Mouse (Mus musculus) T-helper 17 cell (primary cell): ENCODE results near the gene Arap1.

Experiments used
- in situ Hi-C, 2 experiments: fragments of 300-600 bp; cut with MboI, MseI; formaldehyde crosslinking; loops; 1 replicate in 1 of 2; 2 replicates in 1 of 2; pipeline ENCODE4 v1.15.1; 2025; ENCODE audit warnings: high pct_unique_total_duplicates in 2 of 2

The Arap1 gene

DNA sequence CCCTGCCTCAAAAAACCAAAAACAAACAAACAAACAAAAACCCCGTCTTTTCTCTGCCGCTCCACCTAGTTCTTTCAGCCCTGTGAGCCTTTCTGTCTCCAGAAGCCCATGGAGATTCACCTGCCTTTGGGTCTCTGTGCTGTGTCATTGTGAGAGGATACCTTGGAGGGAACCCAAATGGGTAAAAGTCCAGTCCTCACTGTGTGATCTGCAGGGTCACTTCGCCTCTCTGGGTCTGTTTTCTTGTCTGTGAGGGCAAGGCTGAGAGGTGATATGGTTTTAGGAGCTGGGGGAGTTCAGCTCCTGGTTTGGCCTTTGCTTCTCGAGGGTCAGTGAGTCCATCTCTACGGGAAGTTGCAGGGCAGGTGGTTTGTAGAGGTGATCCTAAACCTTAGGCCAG lies 21.9 kb upstream of the Arap1 start:
- in situ Hi-C loops: no loop called here

DNA sequence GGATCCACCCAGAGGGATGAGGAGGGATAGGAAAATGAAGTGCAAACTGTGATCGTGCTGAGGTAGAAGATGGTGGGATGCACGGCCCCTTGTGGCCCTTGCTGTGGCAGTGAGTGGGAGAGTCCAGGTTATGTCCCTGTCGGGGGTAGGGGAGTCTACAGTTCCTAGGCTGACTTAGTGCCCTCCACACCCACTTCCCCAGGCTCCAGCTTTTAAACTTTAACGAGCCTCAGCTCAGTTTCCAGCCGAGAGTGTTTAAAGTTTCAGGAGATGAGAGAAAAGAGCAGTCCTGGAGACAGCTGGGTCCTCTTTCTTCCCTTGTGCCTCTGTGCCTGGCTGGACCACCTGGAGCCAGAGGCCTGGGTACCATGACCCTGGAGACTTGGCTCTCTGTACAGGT lies 20.6 kb upstream of the Arap1 start:
- in situ Hi-C loops: no loop called here

DNA sequence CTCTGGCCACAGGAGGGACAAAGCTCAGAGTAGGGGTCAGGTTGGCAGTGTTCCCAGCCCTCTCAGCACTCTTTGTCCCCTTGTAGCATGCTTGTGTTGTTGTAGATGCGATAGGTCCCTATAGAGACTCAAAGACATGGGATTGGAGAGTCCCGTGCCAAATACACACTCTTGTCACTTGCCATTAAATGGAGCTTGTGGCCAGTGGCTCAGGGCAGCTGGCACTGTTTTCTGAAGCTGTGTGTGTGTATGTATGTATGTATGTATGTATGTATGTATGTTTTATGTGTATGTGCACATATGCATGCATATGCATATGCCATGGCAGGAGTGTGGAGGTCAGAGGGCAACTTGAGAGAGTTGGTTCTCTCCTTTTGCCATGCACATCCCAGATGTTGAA lies 20.1 kb upstream of the Arap1 start:
- in situ Hi-C loops: no loop called here

DNA sequence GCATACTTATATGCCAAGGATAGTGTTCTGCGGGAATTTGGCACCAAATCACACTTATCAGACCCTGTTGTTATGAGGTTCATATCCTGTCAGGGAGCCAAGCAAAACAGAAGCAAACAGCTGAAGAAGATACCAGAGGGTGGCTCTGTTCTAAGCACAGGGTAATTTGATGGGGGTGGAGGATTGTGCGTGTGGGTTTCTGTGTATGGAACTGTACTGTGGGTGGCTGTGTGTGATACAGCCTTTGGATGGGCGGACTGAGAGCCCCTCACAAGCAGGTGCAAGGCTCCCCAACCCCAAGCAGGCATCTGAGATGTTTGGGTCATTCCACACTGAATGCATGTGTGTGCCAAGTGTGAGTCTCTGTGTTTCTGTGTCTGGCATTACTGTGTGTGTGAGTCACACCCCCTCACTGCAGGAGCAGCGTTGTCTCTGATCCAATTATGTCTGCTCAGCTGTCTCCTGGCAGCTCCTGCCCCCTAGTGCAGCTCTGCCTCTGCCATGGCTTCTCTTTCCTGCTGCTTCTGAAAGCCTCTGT lies 19.2 kb upstream of the Arap1 start:
- in situ Hi-C loops: no loop called here

DNA sequence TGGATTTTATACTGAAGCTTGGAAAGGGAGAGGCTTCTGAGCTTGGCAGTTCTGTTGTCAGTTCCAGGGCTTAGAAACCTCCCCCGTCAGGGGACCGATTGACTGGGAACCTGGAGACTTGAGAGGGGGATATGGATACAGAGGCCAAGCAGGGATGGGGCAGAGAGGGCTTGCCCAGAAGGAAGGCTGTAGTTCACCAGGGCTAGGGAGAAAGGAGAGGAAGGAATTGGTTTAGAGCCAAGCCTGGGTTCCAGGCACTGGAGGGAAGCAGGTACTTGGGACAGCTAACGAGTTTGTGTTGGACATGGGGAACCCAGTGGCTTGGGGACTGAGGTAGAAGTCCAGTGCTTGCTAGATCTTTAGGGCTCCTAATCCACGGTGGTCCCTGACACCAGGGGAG lies 18.3 kb upstream of the Arap1 start:
- in situ Hi-C loops: no loop called here

DNA sequence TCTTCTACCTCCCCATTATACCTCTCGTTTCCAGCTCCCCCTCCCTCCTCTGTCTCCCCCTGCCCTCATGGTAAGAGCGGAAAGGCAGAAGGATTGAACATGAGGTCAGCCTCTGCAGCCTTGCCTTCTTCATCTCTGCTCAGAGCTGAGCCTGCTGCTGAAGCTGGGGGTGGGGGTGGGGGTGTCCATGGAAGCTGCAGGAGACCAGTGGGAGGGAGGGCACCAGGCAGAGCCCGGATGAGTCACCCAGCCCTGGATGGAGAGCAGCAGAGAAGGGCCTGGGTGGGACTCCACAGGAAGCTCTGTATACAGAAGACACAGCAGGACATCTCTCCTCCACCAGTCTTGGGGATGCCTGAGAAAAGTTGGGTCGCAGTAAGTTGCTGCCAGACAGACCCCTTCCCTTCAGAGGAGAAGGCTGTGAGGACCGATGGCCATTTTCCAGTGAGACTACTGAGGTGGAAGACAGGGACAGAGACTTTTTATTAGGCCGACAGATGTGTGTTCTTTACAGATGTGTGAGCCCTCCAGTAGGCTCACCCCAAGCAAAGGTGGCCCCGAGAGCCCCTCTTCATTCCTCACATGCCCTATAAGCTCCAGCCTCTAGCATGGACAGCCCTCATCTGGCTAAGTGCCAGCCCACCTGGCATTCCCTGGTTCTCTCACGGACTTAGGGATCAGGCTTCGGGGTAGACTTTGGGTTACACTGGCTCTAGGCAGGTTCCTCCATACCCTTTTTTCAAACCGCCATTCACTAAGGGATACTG lies 17.6 kb upstream of the Arap1 start:
- in situ Hi-C loops: no loop called here

DNA sequence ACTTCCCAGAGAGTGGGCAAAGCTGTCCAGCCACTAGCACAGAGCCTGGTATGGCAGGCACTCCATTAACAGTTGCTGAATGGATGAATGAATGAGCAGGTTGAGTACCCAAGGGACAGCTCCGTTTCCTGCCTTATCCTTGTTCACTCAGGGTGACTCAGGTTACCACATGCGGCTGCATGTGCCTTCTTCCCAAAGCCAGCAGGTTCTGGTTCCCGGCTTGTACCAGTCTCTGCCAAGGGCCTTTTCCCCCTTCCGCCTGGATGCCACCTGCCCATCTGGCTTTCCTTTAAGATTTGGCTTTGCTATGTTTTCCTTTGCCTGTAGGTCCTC lies 17.1 kb upstream of the Arap1 start:
- in situ Hi-C loops: no loop called here

DNA sequence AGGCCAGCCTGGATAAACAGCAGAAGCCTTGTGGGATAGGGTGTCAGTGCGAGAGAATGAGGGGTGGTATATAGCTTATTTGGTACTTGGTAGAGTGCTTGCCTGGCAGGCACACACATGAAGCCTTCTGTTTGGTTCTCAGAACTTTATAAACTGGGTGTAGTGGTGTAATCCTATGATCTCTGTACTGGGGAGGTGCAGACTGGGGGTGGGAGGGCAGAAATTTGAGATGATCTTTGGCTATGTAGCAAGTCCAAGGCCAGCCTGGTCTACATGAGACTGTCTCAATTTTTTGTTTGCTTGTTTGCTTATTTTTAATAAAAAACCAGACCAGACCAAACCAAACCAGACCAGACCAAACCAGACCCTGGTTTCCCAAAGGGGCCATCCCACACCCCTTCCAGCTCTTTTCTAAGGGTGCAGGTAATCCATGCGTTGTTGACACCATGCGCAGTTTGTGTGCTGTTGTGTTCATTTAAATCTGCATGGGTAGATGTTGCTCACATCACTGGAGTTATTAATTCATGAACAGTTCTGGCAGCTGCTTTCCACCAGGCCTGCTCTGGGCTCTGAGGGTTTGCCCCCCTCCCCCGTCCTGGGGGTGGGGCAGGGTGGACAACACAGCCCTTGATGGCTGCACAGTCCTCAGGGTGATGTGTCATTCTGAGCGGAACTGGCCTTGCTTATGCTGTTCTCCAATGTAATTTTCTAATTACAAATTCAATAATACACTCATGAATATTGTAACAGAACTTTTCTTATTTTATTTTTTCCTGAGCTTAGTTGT lies 15.6 kb upstream of the Arap1 start:
- in situ Hi-C loops: no loop called here

DNA sequence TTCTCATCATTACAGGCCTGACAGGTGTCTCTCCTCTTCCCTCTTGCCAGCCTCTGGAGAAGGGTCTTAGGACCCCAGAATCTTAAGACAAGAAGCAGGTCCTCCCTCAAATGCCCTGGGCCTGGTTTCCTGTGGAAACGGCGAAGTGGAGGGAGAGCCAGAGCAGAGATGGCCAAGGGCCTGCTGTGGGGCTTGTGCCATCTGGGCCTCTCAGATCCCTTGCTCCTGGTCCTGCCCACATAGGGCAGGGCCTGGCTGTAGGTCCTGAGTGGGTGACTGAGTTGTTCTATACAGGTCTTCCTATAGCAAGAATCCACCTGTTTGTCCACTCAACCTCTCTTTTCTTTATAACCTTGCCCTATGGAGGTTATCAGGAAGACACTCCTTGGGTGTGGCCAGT lies 12.6 kb upstream of the Arap1 start:
- in situ Hi-C loops: no loop called here

DNA sequence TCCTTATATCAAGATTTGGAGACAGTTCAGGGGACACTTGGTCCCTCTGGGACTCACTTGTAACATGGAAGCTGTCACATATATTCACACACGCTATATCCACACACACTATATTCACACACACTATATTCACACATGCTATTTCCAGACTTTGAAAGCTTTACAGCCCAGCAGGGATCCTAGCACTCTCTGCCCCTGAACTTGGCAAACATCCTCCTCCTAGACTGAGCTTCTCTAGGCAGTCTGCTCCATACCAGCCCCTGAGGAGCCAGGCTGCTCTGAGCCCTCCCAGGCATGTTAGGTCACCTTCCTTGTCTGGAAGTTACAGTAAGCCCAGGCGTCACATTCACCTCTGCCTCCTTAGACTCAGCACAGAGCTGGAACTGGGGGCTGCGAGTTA lies 11.2 kb upstream of the Arap1 start:
- in situ Hi-C loops: no loop called here

DNA sequence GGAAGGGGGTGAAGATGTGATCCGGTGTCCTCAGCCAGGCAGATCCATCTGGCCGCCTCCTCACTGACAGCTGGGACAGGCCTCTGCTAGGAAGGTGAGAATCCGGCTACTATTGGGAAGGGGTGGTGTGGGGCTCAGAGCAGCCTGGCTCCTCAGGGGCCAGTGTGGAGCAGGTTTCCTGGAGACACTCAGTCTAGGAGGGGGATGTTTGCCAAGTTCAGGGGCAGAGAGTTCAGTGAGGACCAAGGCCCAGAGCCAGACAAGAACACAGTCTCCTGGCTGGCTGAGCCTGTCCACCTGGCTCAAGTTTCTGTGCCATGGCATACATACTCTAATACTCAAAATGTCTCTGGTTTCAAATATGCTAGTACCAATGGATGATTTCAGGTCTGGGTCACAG lies 10.5 kb upstream of the Arap1 start:
- in situ Hi-C loops: no loop called here

DNA sequence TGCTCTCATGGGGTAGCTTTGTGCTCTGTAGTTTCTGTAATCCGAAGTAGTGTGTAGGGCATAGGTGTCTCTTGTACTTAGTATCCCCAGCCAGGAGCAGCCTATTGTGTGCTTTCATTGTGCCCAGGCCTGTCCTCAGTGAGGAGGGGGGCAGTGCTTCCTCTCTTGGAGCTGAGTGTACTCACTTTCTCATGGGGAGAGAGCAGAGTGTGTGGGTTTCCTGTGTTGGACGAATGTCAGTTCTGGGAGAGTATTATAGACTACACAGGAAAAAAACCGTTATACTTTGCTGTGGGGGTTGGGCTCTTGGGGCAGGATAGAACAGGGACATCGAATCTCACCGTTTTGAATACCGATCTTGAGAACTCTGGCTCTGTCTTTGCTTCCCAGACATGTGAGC lies 6.5 kb upstream of the Arap1 start:
- in situ Hi-C loops: no loop called here

DNA sequence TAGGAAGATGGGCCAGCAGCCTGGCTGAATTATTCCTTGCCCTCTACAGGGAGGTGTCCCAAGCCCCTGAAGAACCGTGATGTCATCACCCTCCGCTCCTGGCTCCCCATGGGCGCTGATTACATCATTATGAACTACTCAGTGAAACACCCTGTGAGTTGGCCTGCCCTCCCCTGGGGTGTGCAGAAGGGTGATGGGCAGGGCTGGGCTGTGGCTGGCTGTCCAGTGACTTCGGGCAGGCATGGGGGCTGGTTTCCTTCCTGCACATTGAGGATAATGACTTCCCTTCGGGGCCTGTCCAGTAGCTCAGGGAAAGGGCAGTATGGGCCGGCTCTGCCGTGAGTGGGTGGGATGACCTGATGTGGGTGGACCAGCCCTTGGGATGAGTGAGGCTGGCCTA lies 4.7 kb upstream of the Arap1 start:
- in situ Hi-C loops: no loop called here

DNA sequence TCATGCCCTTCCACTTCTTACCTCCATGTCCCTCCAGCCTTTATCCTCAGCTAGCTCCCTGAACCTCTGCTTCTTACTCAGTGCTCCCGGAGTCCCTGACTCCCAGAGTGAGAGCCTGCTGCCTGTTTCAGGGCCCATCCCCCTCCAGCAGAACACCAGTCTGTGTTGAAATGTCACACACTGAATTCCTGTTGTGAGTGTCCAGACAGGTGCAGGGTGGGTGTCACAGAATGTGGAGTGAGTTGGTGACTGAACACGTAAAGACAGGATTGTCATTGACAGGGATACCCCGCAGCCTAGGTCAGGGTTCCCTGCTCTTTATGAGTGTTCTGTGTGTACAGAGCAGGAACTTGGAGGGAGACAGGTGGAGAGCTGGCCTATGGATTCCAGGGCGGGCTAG lies 3.0 kb upstream of the Arap1 start:
- in situ Hi-C loops: no loop called here

DNA sequence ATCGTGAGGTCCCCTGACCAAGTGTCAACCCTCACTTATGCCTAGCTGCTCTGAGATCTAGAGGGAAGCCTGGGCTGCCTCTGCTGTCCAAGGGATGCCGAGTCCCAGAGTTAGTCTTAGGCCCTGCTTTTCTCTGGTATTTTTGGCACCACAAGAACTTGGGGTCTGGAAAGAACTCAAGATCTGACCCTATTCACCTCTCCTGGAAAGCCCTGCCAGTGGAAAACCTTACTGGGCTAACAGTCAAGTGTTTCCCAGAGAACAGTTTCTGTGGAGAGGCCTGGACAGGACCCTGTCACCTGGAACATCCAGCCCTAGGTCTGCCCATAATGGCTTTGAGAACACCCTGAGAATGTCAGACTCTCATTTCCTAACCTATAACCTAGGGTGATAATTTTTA lies 876 bp upstream of the Arap1 start:
- in situ Hi-C loops: no loop called here

DNA sequence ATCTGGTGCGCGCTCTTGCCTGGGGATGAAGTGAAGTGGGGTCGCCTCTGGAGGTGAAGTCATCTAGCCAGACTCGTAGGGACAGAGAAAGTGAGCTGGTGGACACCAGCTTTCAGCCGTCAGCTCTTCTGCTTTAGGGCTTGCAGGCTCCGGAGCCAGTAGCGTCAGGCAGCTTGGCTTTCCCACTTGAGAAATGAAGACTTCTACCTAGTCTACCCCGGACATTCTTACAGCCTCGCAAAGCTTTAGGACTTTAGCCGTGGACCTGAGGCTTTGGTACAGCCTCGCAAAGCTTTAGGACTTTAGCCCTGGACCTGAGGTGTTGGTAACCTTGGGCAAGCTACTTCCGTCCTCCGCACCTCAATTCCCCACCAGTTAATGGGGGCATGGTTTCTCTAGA lies 445 bp downstream of the Arap1 start:
- in situ Hi-C loops: no loop called here

DNA sequence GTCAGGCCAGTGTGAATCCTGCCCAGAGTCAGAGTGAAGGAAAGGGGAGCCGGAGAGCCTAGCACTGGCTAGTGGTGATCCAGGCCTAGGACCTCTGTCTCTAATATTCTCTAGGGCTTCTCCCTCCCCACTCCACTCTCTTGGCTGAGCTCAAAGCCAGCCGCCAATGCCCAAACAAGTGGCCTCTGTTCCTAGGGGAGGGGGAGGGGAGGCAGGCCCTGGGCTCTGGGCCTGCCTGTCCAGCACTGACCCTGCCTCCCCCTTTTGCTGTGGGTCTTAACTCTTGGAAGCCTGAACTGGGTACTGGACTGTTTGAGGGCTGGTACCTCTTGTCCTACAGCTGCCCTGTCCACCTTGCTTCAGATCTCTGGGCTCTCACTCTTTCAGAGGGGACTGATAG lies 2.0 kb downstream of the Arap1 start:
- in situ Hi-C loops: no loop called here

DNA sequence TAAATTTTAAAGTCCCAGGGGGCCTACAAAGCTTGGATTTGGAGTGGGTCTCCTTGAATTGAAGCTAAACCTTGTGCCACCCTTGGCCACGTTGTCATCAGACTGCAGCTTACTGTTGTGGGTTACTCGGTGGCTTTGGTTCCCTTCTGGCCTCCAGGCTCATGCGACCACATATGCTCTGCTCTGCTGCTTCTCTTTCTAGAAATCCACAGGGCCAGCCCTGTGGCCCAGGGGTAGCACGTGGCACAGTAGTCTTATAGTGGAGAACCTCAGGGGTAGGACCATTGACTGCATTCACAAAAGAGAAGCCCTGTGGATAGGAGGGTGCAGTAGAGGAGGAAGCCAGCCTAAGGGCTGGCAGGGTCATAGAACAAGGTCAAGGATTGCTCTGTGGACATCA lies 4.5 kb downstream of the Arap1 start:
- in situ Hi-C loops: no loop called here

DNA sequence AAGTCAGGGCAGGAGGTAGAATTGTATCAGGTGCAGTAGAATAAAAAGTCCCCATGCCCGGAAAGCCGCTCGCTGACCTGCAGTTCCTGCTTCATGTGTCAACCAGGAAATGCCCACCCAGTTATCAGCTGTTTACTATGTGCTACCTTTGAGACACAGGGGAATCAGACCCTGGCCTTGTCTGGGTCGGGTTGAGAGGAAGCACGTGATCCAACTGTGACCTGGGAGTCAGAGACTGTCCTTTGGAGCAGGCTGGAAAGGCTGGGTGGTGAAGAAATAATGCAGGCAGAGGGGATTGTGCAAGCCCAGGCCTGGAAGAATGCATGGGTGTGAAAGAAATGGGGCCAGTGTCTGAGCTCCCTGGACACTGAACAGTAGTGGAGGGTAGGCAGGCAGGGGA lies 6.6 kb downstream of the Arap1 start:
- in situ Hi-C loops: no loop called here

DNA sequence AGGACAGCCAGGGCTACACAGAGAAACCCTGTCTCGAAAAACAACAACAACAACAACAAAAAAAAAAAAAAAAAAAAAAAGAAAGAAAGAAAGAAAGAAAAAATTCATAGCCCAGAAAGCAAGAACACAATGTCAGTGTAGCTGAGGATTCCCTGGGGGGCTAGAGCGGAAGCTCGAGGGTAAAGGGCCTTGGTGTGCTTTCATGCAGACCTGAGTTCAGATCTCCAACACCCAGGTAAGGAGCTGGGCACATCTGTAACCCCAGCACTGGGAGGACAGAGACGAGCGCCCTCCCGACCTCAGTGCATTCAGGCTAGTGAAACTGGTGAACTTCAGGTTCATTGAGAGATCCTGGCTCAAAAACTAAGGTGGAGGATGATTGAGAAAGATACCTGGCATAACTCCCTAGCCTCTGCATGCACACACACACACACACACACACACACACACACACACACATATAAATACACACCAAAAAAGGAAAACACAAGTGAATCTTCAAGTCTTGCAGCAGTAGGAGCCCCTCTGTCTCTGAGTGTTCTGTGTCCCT lies 7.8 kb downstream of the Arap1 start:
- in situ Hi-C loops: no loop called here

DNA sequence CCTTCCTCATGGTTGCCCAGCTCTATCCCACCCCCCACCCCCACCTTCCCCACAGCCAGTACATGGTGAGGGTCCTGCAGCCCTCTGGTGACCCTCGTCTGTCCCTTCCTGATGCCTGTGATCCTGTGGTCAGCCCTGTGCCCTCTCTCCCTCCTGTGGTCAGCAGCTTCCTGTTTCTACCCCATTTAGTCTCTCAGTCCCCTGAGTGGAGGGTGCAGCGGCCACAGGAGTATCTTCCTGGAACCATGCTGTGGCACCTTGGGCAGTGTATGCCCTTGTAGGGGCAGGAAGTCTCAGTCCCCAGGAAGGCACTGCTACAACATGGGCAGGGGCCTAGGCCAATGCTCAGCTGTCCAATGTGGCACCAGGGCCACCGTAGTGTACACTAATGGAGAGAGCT lies 9.0 kb downstream of the Arap1 start:
- in situ Hi-C loops: no loop called here

DNA sequence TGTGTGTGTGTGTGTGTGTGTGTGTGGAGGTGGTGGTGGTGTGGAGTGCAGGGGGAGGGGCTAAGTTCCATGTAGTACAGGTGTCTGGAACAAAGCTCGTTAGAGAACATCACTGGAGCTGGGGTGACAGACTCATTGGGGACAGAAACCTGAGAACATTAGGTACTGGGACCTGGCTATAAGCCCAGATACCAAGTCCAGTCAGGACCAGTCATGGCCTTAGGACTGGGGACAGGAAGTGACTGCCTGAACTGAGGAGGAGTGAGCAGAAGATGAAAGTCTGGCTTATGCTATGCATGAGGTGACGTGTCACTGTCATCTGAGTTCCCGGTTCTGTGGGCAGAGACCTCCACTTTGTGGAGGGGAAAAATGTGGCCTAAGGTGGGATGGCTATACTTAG lies 12.5 kb downstream of the Arap1 start:
- in situ Hi-C loops: loop anchor here in 1 of 2 experiments (5.0 kb wide), 1 partner anchor 43 kb away; the partner anchor contains the start of gene Stard10

DNA sequence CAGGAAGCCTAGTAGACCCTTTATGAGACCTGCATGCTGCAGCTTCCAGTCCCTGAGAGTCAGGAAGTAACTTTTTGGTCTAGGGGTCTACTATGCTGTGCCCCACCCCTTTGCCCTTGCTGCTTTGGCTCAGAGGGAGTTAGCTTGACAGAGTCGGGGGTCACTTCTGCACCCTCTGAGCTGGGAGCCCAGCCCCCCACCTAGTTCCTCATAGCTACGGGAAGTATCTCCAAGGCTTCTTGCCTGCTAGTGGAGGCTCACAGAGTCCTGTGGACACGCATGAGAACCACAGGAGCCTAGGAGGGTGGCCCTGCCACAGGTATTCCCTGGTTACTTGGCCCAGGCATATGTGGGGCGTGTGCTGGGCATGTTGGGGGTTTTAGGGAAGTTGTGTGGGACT lies 13.2 kb downstream of the Arap1 start:
- in situ Hi-C loops: loop anchor here in 1 of 2 experiments (5.0 kb wide), 1 partner anchor 44 kb away; the partner anchor contains the start of gene Stard10
